Mouse (Mus musculus) spleen, adult 2 months (tissue): ENCODE results near the gene Rhag. TPM values are rescaled to one million over a fixed set of nuclear protein-coding genes. Genes with fewer than 3 reads are reported as not detected.
A peak's percentile ranks its signal among the peaks of the same experiment; 100 is the strongest.

ENCODE experiments used
- DNase-seq, 2 experiments: peaks; one replicate each; pipeline versions ENCODE4 v3.0.0 to v3.0.0-alpha.2; 2012 to 2021; ENCODE audit warnings: low spot score in 2 of 2, low read depth in 1 of 2
- H3K27ac ChIP-seq: fragments of 200-500 bp; 2 replicates; pipeline ENCODE4 v1.5.1; 2012; ENCODE audit warnings: low read length, inconsistent platforms; ENCODE audit not compliant: insufficient read depth
- H3K27me3 ChIP-seq: fragments of 200-500 bp; 2 replicates; pipeline ENCODE4 v1.6.1; 2012; ENCODE audit warnings: mild to moderate bottlenecking, moderate library complexity, low read length, inconsistent platforms; ENCODE audit not compliant: control insufficient read depth, insufficient read depth
- H3K36me3 ChIP-seq: fragments of 200-500 bp; 2 replicates; pipeline ENCODE4 v1.6.1; 2012; ENCODE audit warnings: mild to moderate bottlenecking, low read length, inconsistent platforms; ENCODE audit not compliant: control insufficient read depth, insufficient read depth
- H3K4me1 ChIP-seq: fragments of 200-500 bp; 2 replicates; pipeline ENCODE4 v1.6.1; 2011; ENCODE audit warnings: inconsistent platforms; ENCODE audit not compliant: control insufficient read depth, insufficient read depth, insufficient read length
- H3K4me3 ChIP-seq: fragments of 200-500 bp; 2 replicates; pipeline ENCODE4 v1.5.1; 2011; ENCODE audit warnings: mild to moderate bottlenecking, inconsistent platforms; ENCODE audit not compliant: insufficient read depth, insufficient read length; ENCODE audit errors: extremely low read depth
- CTCF ChIP-seq: fragments of 200-500 bp; IDR thresholded peaks from 2 replicates; pipeline ENCODE4 v1.5.1; 2011; ENCODE audit warnings: mild to moderate bottlenecking, inconsistent platforms; ENCODE audit not compliant: insufficient read depth, insufficient read length, insufficient replicate concordance; ENCODE audit errors: extremely low read depth
- POLR2A ChIP-seq: fragments of 200-500 bp; IDR thresholded peaks from 2 replicates; pipeline ENCODE4 v1.6.1; 2011; ENCODE audit warnings: low read depth, low read length, inconsistent platforms
- WGBS: fragments of 180-500 bp; shearing (Covaris S2); methylation state at CpG from one replicate; pipeline ENCODE4 v1.1.7; 2018; 5-methylcytosine and 5-hydroxymethylcytosine counted together
- polyA plus RNA-seq: library from polyadenylated mRNA; depleted of rRNA; stranded (reverse); fragments of >200 nt; gene quantifications from 2 replicates; pipeline ENCODE4 v1.2.3, GENCODE M21; 2012

Gene Rhag
- polyA plus RNA-seq, 1 experiment, result 18.4 TPM

GRCm38 (mm10) chr17:40874701-40875100 lies 63.8 kb downstream of the Rhag start:
- no peak for TF ChIP-seq POLR2A
- TF ChIP-seq CTCF, result no peak
- Histone ChIP-seq H3K4me1 (no peaks in the 10 kb centered on the region), H3K36me3 (no peaks in the 10 kb centered on the region), H3K27me3 (no peaks in the 10 kb centered on the region), H3K4me3 (no peak overlapping the region), H3K27ac (no peak overlapping the region)
- 88% methylated on average over 3 of the region's 3 CpGs for WGBS
- DNase-seq, result no peak

- DNase-seq, result no peak
- WGBS, result 23% methylated on average over 1 of the region's 1 CpGs
- no peaks in the 10 kb centered on the region for H3K4me1 ChIP-seq
- H3K36me3 ChIP-seq, result no peaks in the 10 kb centered on the region
- no peak overlapping the region for H3K27ac ChIP-seq
- TF ChIP-seq CTCF, result no peak
- no peak for TF ChIP-seq POLR2A
- no peaks in the 10 kb centered on the region for H3K27me3 ChIP-seq
- H3K4me3 ChIP-seq, result no peak overlapping the region
Measured at GRCm38 (mm10) chr17:40875568-40875967, 64.6 kb downstream of the Rhag start.

- no peak for DNase-seq
- Histone ChIP-seq H3K27ac (no peak overlapping the region), H3K27me3 (no peaks in the 10 kb centered on the region), H3K36me3 (no peaks in the 10 kb centered on the region), H3K4me3 (no peak overlapping the region), H3K4me1 (no peaks in the 10 kb centered on the region)
- TF ChIP-seq CTCF (no peak), POLR2A (no peak)
- 65% methylated on average over 3 of the region's 3 CpGs for WGBS
Measured at GRCm38 (mm10) chr17:40877741-40878140, 66.8 kb downstream of the Rhag start.

GRCm38 (mm10) chr17:40879528-40879923 lies 68.6 kb downstream of the Rhag start:
- no peak for TF ChIP-seq POLR2A
- no peak for TF ChIP-seq CTCF
- Histone ChIP-seq H3K4me3 (peak overlapping the region; percentile 57), H3K36me3 (no peaks in the 10 kb centered on the region), H3K4me1 (no peaks in the 10 kb centered on the region), H3K27ac (no peak overlapping the region), H3K27me3 (no peaks in the 10 kb centered on the region)
- 9% methylated on average over 6 of the region's 6 CpGs for WGBS
- DNase-seq, result no peak

- H3K4me3 ChIP-seq, result peak within 1 kb of the TSS; percentile 57
- peak within 1 kb of the TSS; percentile 53 for H3K27ac ChIP-seq
- no peaks in the 10 kb centered on the region for H3K36me3 ChIP-seq
- no peaks in the 10 kb centered on the region for H3K4me1 ChIP-seq
- H3K27me3 ChIP-seq, result no peaks in the 10 kb centered on the region
- WGBS, result 1% methylated on average over 40 of the region's 40 CpGs
- TF ChIP-seq POLR2A (no peak), CTCF (no peak)
- peak in 1 of 2 experiments; percentile 4 for DNase-seq
Measured at GRCm38 (mm10) chr17:40879924-40880691, 69.2 kb downstream of the Rhag start, which contains the start of gene 9130008F23Rik. 9130008F23Rik (minus strand) TSS chr17:40880559.

- WGBS, result 84% methylated on average over 6 of the region's 6 CpGs
- H3K36me3 ChIP-seq, result no peaks in the 10 kb centered on the region
- no peak for DNase-seq
- no peaks in the 10 kb centered on the region for H3K4me1 ChIP-seq
- no peak overlapping the region for H3K27ac ChIP-seq
- H3K27me3 ChIP-seq, result no peaks in the 10 kb centered on the region
- H3K4me3 ChIP-seq, result no peak overlapping the region
- no peak for TF ChIP-seq POLR2A
- no peak for TF ChIP-seq CTCF
Measured at GRCm38 (mm10) chr17:40882172-40882571, 71.2 kb downstream of the Rhag start.

- WGBS, result 88% methylated on average over 4 of the region's 4 CpGs
- DNase-seq, result no peak
- Histone ChIP-seq H3K36me3 (no peaks in the 10 kb centered on the region), H3K27ac (no peak overlapping the region), H3K4me1 (no peaks in the 10 kb centered on the region), H3K27me3 (no peaks in the 10 kb centered on the region), H3K4me3 (no peak overlapping the region)
- TF ChIP-seq POLR2A, result no peak
- TF ChIP-seq CTCF, result no peak
Measured at GRCm38 (mm10) chr17:40885155-40885554, 74.2 kb downstream of the Rhag start.
